Mouse (Mus musculus): ENCODE results near the gene Eci1. TPM values are rescaled to one million over a fixed set of nuclear protein-coding genes. Genes with fewer than 3 reads are reported as not detected.

The Eci1 gene
- total and polyA plus RNA-seq, 2 experiments from 2014 or later = 595 to 624 TPM

DNA sequence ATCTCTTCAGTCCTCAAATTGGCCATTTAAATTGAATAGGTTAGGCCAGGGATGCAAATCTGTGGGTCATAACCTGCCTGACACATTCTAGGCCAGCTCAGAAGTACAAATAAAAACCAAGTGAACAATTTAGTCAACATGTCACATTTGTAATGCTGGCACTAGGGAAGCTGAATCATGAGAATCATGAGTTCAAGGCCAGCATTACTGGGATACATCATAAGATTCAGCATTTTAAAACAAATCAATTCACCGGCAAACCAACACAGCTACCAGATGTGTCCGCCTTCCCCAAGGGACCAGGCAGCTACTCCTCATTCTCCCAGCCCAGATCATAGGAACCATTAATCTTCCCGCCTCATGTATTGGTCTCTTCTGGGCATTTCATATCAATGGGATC lies 57.1 kb downstream of the Eci1 start:
- H3K9me3 ChIP-seq (replicated peaks; ENCODE audit: control insufficient read depth, low read length) = no peaks in the 10 kb centered on the region
- no peak overlapping the region for H3K4me2 ChIP-seq (ENCODE audit: low read depth, low read length)
- H3K4me1 ChIP-seq (ENCODE audit: control insufficient read depth, insufficient read depth) = peaks cover 5% of the 10 kb centered on the region; the same call in 1 of the 2 replicates
- DNase-seq (ENCODE audit: low spot score) = no peak
- no peak for ATAC-seq (ENCODE audit: insufficient read depth, low read depth)
- no peaks in the 10 kb centered on the region for H3K36me3 ChIP-seq (replicated peaks; ENCODE audit: control insufficient read depth, insufficient read depth, low read length)
- no peak overlapping the region for H3K4me3 ChIP-seq (ENCODE audit: low read depth, low read length)
- TF ChIP-seq EP300 (IDR thresholded peaks at IDR 0.05; ENCODE audit: low read depth) (no peak), CTCF (IDR thresholded peaks at IDR 0.05; ENCODE audit: low read depth) (no peak)
- H3K27ac ChIP-seq (ENCODE audit: low read depth) = no peak overlapping the region
- H3K27me3 ChIP-seq (ENCODE audit: control insufficient read depth, insufficient read depth, low read length) = peaks cover 13% of the 10 kb centered on the region
- H3K9ac ChIP-seq (replicated peaks; ENCODE audit: low read depth, low read length) = no peak overlapping the region
- WGBS = 83% methylated on average over 3 of the region's 3 CpGs

DNA sequence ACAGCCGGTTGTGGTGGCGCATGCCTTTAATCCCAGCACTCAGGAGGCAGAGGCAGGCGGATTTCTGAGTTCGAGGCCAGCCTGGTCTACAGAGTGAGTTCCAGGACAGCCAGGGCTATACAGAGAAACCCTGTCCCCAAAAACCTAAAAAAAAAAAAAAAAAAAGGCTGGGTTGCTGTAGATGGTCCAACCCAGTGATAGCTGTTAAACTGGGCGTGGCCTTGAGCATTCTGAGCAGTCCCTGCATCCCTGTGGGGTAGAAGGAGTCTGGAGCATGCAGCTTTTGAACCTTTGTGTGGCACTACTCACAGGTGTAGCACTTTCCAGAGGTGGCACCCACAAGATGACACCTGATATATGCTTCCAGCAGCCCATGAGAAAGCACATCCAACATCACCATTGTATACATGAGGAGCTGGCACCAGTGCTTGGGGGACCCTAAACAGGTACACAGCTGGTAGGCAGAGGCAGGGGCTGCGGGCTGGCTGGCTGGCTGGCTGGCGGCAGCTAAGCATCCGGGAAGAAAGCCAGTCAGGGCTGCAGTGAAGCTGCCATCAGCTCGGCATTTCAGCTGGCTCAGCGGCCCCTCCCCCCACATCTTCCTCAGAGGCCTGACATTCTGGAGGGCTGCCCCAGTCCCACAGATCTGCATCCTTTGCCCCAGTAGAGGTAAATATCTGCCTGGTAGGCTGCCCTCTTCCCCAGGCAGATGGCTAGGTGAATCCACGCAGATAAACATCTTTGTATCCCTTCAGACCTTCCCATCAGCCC lies 58.8 kb downstream of the Eci1 start:
- WGBS = 38% methylated on average over 11 of the region's 11 CpGs
- Histone ChIP-seq H3K27ac (ENCODE audit: low read depth) (no peak overlapping the region), H3K4me3 (ENCODE audit: low read depth, low read length) (no peak overlapping the region), H3K9me3 (replicated peaks; ENCODE audit: control insufficient read depth, low read length) (no peaks in the 10 kb centered on the region), H3K9ac (replicated peaks; ENCODE audit: low read depth, low read length) (no peak overlapping the region), H3K4me1 (ENCODE audit: control insufficient read depth, insufficient read depth) (peaks cover 11% of the 10 kb centered on the region; the same call in 1 of the 2 replicates), H3K36me3 (replicated peaks; ENCODE audit: control insufficient read depth, insufficient read depth, low read length) (no peaks in the 10 kb centered on the region), H3K27me3 (ENCODE audit: control insufficient read depth, insufficient read depth, low read length) (peaks cover 28% of the 10 kb centered on the region), H3K4me2 (ENCODE audit: low read depth, low read length) (no peak overlapping the region)
- no peak for TF ChIP-seq CTCF (IDR thresholded peaks at IDR 0.05; ENCODE audit: low read depth)
- no peak for TF ChIP-seq EP300 (IDR thresholded peaks at IDR 0.05; ENCODE audit: low read depth)
- DNase-seq (ENCODE audit: low spot score) (no peak), ATAC-seq (ENCODE audit: insufficient read depth, low read depth) (no peak)

DNA sequence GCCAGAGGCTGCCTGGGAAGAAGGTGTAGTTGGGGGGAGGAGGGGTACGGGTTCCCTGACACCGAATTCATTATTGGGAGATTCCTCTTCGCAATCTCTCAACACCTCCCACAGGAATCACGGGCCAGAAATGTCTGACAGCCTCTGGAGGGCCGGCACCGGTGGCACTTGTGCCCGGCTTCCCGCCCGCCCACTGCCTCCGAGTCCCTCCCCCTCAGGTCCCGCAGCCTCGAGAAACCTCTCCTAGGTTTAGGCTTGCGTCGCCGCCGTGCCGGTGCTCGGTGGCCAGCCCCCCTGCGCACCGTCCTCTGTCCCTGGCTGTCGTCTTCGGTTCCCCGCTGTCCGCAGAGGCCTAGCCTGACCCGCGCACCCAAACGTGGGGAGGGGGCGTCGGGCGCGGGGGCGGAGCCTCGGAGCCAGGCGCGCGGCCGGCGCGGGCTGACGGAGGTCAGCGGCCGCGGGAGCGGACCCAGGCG lies 61.8 kb downstream of the Eci1 start, which contains the start of gene Caskin1:
Caskin1 (plus strand) TSS at position 416 of the 476 bp plus-strand sequence.
- H3K9ac ChIP-seq (replicated peaks; ENCODE audit: low read depth, low read length) = peak within 1 kb of the TSS; percentile 59
- H3K4me1 ChIP-seq (ENCODE audit: control insufficient read depth, insufficient read depth) = peaks cover 11% of the 10 kb centered on the region; the same call in 1 of the 2 replicates
- TF ChIP-seq CTCF (IDR thresholded peaks at IDR 0.05; ENCODE audit: low read depth) (no peak), EP300 (IDR thresholded peaks at IDR 0.05; ENCODE audit: low read depth) (no peak)
- WGBS = under 1% methylated on average over 41 of the region's 45 CpGs
- peak within 1 kb of the TSS; percentile 59 for H3K4me3 ChIP-seq (ENCODE audit: low read depth, low read length)
- H3K27ac ChIP-seq (ENCODE audit: low read depth) = no peak within 1 kb of the TSS
- ATAC-seq (ENCODE audit: insufficient read depth, low read depth) (peak; percentile 28; the same call in 1 of the 2 replicates), DNase-seq (ENCODE audit: low spot score) (no peak)
- peaks cover 35% of the 10 kb centered on the region for H3K27me3 ChIP-seq (ENCODE audit: control insufficient read depth, insufficient read depth, low read length)
- peak within 1 kb of the TSS; percentile 97 for H3K4me2 ChIP-seq (ENCODE audit: low read depth, low read length)
- no peaks in the 10 kb centered on the region for H3K36me3 ChIP-seq (replicated peaks; ENCODE audit: control insufficient read depth, insufficient read depth, low read length)
- H3K9me3 ChIP-seq (replicated peaks; ENCODE audit: control insufficient read depth, low read length) = no peaks in the 10 kb centered on the region

DNA sequence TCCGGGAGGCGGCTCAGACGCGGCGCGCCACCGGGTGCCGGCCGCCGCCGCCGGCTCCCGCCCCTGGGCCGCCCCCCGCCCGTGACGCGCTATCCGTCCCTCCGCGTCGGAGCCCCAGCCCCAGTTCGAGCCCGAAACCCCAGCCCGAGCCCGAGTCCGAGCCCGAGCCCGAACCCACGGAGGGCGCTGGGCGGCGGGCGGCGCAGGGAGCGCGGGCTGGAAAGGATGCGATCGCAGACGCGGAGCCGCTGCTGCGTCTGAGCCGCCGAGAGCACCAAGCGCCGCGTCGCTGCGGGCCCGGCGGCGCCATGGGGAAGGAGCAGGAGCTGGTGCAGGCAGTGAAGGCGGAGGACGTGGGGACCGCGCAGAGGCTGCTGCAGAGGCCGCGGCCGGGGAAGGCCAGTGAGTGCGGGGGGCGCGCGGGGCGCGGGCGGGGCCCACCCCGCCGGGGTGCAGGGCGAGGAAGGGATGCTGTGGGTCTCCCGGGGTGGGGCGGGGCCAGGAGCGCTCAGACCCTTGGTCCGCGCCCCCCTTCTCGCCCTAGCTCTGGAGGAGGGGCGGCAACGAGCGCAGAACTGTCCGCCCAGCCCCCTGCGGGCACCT lies 62.3 kb downstream of the Eci1 start:
- Histone ChIP-seq H3K4me2 (ENCODE audit: low read depth, low read length) (peak overlapping the region; percentile 97), H3K27me3 (ENCODE audit: control insufficient read depth, insufficient read depth, low read length) (peaks cover 35% of the 10 kb centered on the region), H3K27ac (ENCODE audit: low read depth) (no peak overlapping the region), H3K4me1 (ENCODE audit: control insufficient read depth, insufficient read depth) (peaks cover 11% of the 10 kb centered on the region; the same call in 1 of the 2 replicates), H3K9me3 (replicated peaks; ENCODE audit: control insufficient read depth, low read length) (no peaks in the 10 kb centered on the region), H3K36me3 (replicated peaks; ENCODE audit: control insufficient read depth, insufficient read depth, low read length) (no peaks in the 10 kb centered on the region), H3K9ac (replicated peaks; ENCODE audit: low read depth, low read length) (peak overlapping the region; percentile 59), H3K4me3 (ENCODE audit: low read depth, low read length) (peak overlapping the region; percentile 59)
- under 1% methylated on average over 53 of the region's 81 CpGs for WGBS
- no peak for DNase-seq (ENCODE audit: low spot score)
- TF ChIP-seq CTCF (IDR thresholded peaks at IDR 0.05; ENCODE audit: low read depth) (no peak), EP300 (IDR thresholded peaks at IDR 0.05; ENCODE audit: low read depth) (no peak)
- ATAC-seq (ENCODE audit: insufficient read depth, low read depth) = peak; percentile 34

Other genes with a start within 250 kb of the Eci1 start
- gene Tbc1d24, start 221.1 kb upstream of the Eci1 start, total RNA-seq (2014; rRNA removed; ENCODE audit: low replicate concordance) = 9.1 and 19.3 TPM in 2 replicates
- gene Tbc1d24, start 221.1 kb upstream of the Eci1 start, polyA plus RNA-seq (2015; fragmentation: Nextera tagmentation; extraction: Ambion mirVana) = 2.8 and 2.9 TPM in 2 replicates
- 5.1 and 7.3 TPM in 2 replicates for gene Ntn3, start 217.1 kb upstream of the Eci1 start, total RNA-seq (2014; rRNA removed; ENCODE audit: low replicate concordance)
- gene Ntn3, start 217.1 kb upstream of the Eci1 start, polyA plus RNA-seq (2015; fragmentation: Nextera tagmentation; extraction: Ambion mirVana) = 0.59 and 0.74 TPM in 2 replicates
- 12.7 and 13.6 TPM in 2 replicates for gene Tedc2, start 205.8 kb upstream of the Eci1 start, total RNA-seq (2014; rRNA removed; ENCODE audit: low replicate concordance)
- gene Tedc2, start 205.8 kb upstream of the Eci1 start, polyA plus RNA-seq (2015; fragmentation: Nextera tagmentation; extraction: Ambion mirVana) = 3.1 and 4.2 TPM in 2 replicates
- gene Ccnf, start 175.2 kb upstream of the Eci1 start, total RNA-seq (2014; rRNA removed; ENCODE audit: low replicate concordance) = 12.4 and 13.8 TPM in 2 replicates
- 7.2 and 7.5 TPM in 2 replicates for gene Ccnf, start 175.2 kb upstream of the Eci1 start, polyA plus RNA-seq (2015; fragmentation: Nextera tagmentation; extraction: Ambion mirVana)
- not detected in 2 replicates for gene Abca17, start 75.6 kb upstream of the Eci1 start, total RNA-seq (2014; rRNA removed; ENCODE audit: low replicate concordance)
- not detected in 2 replicates for gene Abca17, start 75.6 kb upstream of the Eci1 start, polyA plus RNA-seq (2015; fragmentation: Nextera tagmentation; extraction: Ambion mirVana)
- gene Abca3, start 74.7 kb upstream of the Eci1 start, total RNA-seq (2014; rRNA removed; ENCODE audit: low replicate concordance) = 13.8 and 14.8 TPM in 2 replicates
- gene Abca3, start 74.7 kb upstream of the Eci1 start, polyA plus RNA-seq (2015; fragmentation: Nextera tagmentation; extraction: Ambion mirVana) = 3.5 and 4.4 TPM in 2 replicates
- 123 and 174 TPM in 2 replicates for gene Rnps1, start 12.1 kb upstream of the Eci1 start, total RNA-seq (2014; rRNA removed; ENCODE audit: low replicate concordance)
- 127 and 135 TPM in 2 replicates for gene Rnps1, start 12.1 kb upstream of the Eci1 start, polyA plus RNA-seq (2015; fragmentation: Nextera tagmentation; extraction: Ambion mirVana)
- 1.9 and 4.5 TPM in 2 replicates for gene Dnase1l2, start 16.5 kb downstream of the Eci1 start, total RNA-seq (2014; rRNA removed; ENCODE audit: low replicate concordance)
- 0.36 and 0.44 TPM in 2 replicates for gene Dnase1l2, start 16.5 kb downstream of the Eci1 start, polyA plus RNA-seq (2015; fragmentation: Nextera tagmentation; extraction: Ambion mirVana)
- gene E4f1, start 43.7 kb downstream of the Eci1 start, total RNA-seq (2014; rRNA removed; ENCODE audit: low replicate concordance) = 19.6 and 20.6 TPM in 2 replicates
- gene E4f1, start 43.7 kb downstream of the Eci1 start, polyA plus RNA-seq (2015; fragmentation: Nextera tagmentation; extraction: Ambion mirVana) = 14.0 and 17.8 TPM in 2 replicates
- 48.4 and 62.3 TPM in 2 replicates for gene Pgp, start 43.8 kb downstream of the Eci1 start, total RNA-seq (2014; rRNA removed; ENCODE audit: low replicate concordance)
- gene Pgp, start 43.8 kb downstream of the Eci1 start, polyA plus RNA-seq (2015; fragmentation: Nextera tagmentation; extraction: Ambion mirVana) = 65.8 and 70.6 TPM in 2 replicates
- gene Bricd5, start 47.2 kb downstream of the Eci1 start, total RNA-seq (2014; rRNA removed; ENCODE audit: low replicate concordance) = not detected in 2 replicates
- gene Bricd5, start 47.2 kb downstream of the Eci1 start, polyA plus RNA-seq (2015; fragmentation: Nextera tagmentation; extraction: Ambion mirVana) = not detected in 2 replicates
- 12.4 and 44.9 TPM in 2 replicates for gene Mlst8, start 52.4 kb downstream of the Eci1 start, total RNA-seq (2014; rRNA removed; ENCODE audit: low replicate concordance)
- 10.1 and 11.5 TPM in 2 replicates for gene Mlst8, start 52.4 kb downstream of the Eci1 start, polyA plus RNA-seq (2015; fragmentation: Nextera tagmentation; extraction: Ambion mirVana)
- gene Caskin1, start 62.0 kb downstream of the Eci1 start, total RNA-seq (2014; rRNA removed; ENCODE audit: low replicate concordance) = 0.11 TPM in 1 of 2 replicates, not detected in the other
- gene Caskin1, start 62.0 kb downstream of the Eci1 start, polyA plus RNA-seq (2015; fragmentation: Nextera tagmentation; extraction: Ambion mirVana) = 0.14 TPM in 2 replicates
- gene Traf7, start 101.3 kb downstream of the Eci1 start, total RNA-seq (2014; rRNA removed; ENCODE audit: low replicate concordance) = 206 and 281 TPM in 2 replicates
- 46.0 and 48.9 TPM in 2 replicates for gene Traf7, start 101.3 kb downstream of the Eci1 start, polyA plus RNA-seq (2015; fragmentation: Nextera tagmentation; extraction: Ambion mirVana)
- gene Rab26, start 107.6 kb downstream of the Eci1 start, total RNA-seq (2014; rRNA removed; ENCODE audit: low replicate concordance) = 0.27 TPM in 1 of 2 replicates, not detected in the other
- gene Rab26, start 107.6 kb downstream of the Eci1 start, polyA plus RNA-seq (2015; fragmentation: Nextera tagmentation; extraction: Ambion mirVana) = 0.46 and 0.54 TPM in 2 replicates
- gene Pkd1, start 123.2 kb downstream of the Eci1 start, total RNA-seq (2014; rRNA removed; ENCODE audit: low replicate concordance) = 44.5 and 57.5 TPM in 2 replicates
- gene Pkd1, start 123.2 kb downstream of the Eci1 start, polyA plus RNA-seq (2015; fragmentation: Nextera tagmentation; extraction: Ambion mirVana) = 7.1 and 9.8 TPM in 2 replicates
- gene Tsc2, start 206.0 kb downstream of the Eci1 start, total RNA-seq (2014; rRNA removed; ENCODE audit: low replicate concordance) = 55.4 and 88.7 TPM in 2 replicates
- gene Tsc2, start 206.0 kb downstream of the Eci1 start, polyA plus RNA-seq (2015; fragmentation: Nextera tagmentation; extraction: Ambion mirVana) = 29.2 and 34.4 TPM in 2 replicates
- gene Nthl1, start 206.0 kb downstream of the Eci1 start, total RNA-seq (2014; rRNA removed; ENCODE audit: low replicate concordance) = 3.7 and 10.0 TPM in 2 replicates
- gene Nthl1, start 206.0 kb downstream of the Eci1 start, polyA plus RNA-seq (2015; fragmentation: Nextera tagmentation; extraction: Ambion mirVana) = 5.7 and 7.3 TPM in 2 replicates
- gene Slc9a3r2, start 223.7 kb downstream of the Eci1 start, total RNA-seq (2014; rRNA removed; ENCODE audit: low replicate concordance) = 87.9 and 118 TPM in 2 replicates
- gene Slc9a3r2, start 223.7 kb downstream of the Eci1 start, polyA plus RNA-seq (2015; fragmentation: Nextera tagmentation; extraction: Ambion mirVana) = 61.9 and 68.1 TPM in 2 replicates
- gene Npw, start 231.8 kb downstream of the Eci1 start, total RNA-seq (2014; rRNA removed; ENCODE audit: low replicate concordance) = not detected in 2 replicates
- gene Npw, start 231.8 kb downstream of the Eci1 start, polyA plus RNA-seq (2015; fragmentation: Nextera tagmentation; extraction: Ambion mirVana) = not detected in 2 replicates
- gene Zfp598, start 243.0 kb downstream of the Eci1 start, total RNA-seq (2014; rRNA removed; ENCODE audit: low replicate concordance) = 25.4 and 27.5 TPM in 2 replicates
- 7.8 TPM in 2 replicates for gene Zfp598, start 243.0 kb downstream of the Eci1 start, polyA plus RNA-seq (2015; fragmentation: Nextera tagmentation; extraction: Ambion mirVana)